Mouse (Mus musculus): ENCODE measurements around the gene Tra2b.

DNA sequence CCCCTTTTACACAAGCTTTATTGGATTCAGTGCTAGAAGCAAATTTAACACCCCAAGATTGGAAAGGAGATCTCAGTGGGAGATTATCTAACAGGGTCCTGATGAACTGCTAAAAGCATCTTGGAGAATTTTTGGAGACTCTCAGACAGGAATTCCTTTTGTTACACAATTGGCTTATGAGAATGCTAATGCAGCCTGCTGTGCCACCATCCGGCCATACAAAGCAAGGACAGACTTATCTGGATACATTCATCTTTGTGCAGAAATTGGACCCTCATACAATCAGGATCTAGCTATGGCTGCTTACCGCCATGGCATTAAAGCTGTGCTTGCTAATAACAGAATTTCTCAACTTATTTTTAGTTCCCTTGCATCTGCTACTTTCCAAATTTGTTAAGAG is 23.8 kb upstream of the Tra2b start:
- TF ChIP-seq POLR2A (IDR thresholded peaks at IDR 0.05; ENCODE audit: insufficient read depth, low read depth, low read length) = no peak
- no peak for TF ChIP-seq CTCF (IDR thresholded peaks at IDR 0.05; ENCODE audit: insufficient read depth, low read depth, low read length)
